Mouse (Mus musculus): ENCODE results near the gene Pou2f1.

GRCm38 (mm10) chr1:165833910-165834632 is 168.4 kb downstream of the Pou2f1 start:
- TF ChIP-seq CTCF (IDR thresholded peaks at IDR 0.05; ENCODE audit: borderline replicate concordance, insufficient read depth, low read depth, low read length) (no peak), POLR2A (IDR thresholded peaks at IDR 0.05; ENCODE audit: borderline replicate concordance, insufficient read depth, low read length) (no peak)

Measured in cerebellum, adult 2 months (tissue).